Mouse (Mus musculus) ovary, postnatal 36 days (tissue): ENCODE results near the gene Vsx2.
"Not testable (repeated sequence)": the region's sequence is repeated elsewhere in the genome, so short reads cannot be mapped to it uniquely, and the experiment has no call there.

Experiments used
- DNase-seq: peaks from one replicate; pipeline ENCODE4 v3.0.0; 2022; ENCODE audit warnings: low spot score, mixed read lengths

Vsx2 gene

DNA sequence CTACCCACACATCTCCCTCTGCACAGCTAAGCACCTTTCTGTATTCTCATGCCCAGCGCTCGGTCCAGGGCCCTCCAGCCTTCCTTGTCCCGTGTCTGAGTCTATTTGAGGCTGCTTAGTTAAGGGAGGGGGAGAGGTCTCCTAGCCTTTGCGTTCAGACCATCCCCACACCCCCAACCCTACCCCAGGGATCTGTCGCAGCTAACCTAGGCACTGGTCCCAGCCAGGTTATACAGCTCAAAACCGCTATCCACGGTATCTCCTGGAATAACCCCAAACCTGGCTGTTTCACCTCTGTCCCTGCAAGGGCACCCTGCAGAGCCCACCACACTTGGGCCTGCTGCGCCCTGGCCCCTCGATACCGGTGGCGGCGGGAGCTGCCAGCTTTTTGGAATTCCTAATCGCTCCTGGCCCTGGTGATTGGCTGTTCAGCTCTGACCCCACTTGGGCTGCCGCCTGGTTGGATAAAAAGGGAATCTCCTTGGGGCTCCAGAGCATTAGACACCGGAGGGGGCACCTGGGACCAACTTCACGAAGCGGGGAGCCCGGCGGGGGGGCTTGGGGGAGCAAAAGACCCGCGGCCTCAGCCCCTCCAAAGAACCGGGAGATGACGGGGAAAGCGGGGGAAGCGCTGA, at the start of gene Vsx2:
Gene Vsx2, plus strand, starts transcription at position 427 of the 635 bp plus-strand sequence.
- no peak for DNase-seq

DNA sequence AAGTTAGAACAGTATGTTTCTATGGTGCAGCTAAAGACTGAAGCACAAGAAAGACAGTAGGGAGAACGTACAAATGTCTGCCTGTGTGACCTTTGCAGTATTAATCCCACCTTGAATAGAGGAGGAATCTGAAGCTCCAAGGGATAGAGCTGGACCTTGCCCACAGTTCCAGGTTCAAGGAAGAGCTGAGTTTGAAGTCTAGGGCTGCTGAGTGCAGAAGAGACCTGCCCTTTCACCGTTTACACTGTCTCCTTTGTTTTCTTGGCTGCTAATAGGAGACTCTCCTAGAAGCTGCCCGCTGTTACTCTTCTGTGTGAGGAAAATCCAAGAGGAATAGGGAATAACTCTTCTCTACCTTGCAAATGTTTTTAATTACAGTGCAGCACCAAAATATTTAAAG, 45.8 kb upstream of the Vsx2 start:
- no peak for DNase-seq

DNA sequence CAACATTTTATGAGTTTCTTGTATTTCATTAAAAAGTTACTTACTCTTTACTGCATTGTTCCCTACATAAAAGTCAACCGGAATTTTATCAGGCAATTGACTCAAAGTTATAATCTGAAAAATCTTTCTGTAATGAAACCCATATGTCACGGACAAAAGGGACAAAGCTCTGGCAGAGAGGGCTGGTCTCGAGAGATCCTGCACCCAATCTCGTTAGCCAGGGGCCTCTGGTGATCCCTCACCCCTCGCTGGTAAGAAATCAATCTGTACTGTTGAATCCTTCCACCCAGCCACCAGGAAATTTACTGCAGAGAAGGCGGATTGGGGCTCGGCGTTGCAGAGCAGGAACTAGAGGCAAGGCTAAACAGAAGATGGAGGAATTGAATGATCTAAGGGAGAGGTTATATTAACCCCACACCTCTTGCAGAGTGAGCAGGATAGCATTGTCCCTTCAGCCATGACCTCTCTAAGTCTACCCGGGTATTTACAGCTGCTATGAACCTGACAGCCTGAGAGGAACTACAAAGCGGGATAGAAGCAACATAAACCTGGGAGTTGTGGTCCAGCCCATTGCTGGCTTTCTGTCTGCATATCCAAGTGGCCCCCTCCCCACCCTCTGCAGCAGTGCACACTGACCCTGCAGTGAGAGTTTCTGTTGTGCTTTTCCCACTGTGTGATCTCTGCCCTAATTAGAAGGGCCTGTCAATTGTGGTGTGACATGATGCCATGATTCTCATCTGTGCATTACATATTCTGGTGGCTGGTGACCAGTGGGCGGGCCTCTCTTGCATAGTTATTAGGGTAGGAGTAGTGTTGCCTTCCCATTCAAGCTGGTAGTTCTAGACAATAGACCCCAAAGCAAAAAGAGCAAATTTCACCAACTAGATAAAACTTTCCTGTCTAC, 45.2 kb upstream of the Vsx2 start:
- no peak for DNase-seq

DNA sequence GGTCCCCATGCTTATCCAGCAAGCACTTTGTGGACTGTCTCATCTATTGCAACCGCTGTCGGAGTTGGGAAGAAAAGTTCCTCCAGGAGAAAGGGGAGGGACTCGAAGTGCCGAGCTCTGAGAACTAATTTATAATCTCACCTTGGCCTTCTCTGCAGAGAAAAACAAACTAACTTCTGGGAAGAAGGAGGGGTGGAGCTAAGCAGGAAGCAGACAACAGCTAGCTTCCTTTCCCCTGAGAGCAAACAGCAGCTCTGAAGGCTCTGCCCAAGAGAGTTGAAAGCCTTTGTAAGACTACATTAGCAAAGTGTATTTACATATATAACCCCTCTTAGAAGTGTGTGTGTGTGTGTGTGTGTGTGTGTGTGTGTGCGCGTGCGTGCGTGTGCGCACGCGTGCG, 44.1 kb upstream of the Vsx2 start:
- no peak for DNase-seq

DNA sequence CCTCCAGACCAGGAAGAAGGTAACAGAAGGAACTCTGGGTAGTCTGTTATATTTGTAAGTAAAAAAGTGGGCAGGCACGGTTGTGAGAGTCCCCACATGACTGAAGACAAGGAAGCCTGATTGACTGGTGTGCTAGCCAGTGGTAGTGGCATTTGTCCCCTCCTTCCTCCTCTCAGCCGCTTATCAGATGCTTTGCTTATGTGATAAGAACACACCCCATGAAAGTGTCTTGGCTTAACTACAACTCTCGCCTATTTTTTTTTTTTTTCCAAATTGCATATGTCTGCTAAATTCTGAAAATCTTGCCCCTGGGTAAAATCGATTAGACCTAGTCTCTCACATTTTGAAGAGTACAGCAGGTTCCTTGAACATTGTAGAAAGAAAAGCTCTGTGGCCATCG, 39.1 kb upstream of the Vsx2 start:
- no peak for DNase-seq

DNA sequence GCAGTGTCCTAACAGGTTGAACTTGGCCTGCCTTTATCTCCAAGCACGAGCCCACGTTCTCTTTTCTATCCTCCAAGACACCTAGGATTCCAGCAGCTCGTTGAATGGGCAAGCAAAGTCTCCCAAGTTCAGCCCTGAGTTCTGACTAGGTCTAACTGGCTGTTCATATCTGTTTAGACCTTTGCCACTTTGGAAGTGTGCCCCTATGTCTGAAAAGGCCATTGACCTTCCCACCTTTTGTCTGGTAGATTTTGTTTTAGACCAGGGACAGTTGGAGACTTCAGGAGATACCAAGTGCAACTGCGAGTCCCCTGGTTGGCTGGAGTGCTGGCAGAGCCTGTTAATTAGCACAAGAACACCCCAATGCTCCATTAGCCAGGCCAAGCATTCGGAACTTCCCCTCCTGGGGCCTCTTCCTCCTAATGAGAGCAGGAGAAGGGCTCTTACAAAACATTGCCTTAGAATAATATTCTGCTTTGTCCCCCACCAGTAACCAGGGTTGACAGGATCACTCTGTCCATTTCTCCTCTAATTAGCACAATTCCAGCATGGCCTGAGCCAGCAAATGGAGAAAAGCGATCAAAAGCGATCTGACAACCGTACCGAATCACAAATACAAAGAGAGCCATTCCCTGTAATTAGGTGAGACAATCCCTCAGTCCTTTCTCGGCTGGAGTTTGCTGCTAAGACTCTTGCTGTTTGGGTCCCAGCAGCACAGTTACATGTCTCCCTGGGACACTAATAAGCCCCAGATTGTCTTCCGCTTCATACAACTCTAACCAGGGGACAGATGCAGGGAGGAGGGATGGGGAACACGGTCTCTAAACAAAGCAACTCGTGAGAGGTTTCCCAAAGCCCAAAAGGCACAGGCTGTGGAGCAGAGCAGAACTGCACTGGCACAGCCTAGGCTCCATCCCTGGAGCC, 37.4 kb upstream of the Vsx2 start:
- no peak for DNase-seq

GRCm38 (mm10) chr12:84532830-84533199, 36.7 kb upstream of the Vsx2 start:
- DNase-seq: no peak

- no peak for DNase-seq
Measured at GRCm38 (mm10) chr12:84533706-84534486, 35.7 kb upstream of the Vsx2 start.

DNA sequence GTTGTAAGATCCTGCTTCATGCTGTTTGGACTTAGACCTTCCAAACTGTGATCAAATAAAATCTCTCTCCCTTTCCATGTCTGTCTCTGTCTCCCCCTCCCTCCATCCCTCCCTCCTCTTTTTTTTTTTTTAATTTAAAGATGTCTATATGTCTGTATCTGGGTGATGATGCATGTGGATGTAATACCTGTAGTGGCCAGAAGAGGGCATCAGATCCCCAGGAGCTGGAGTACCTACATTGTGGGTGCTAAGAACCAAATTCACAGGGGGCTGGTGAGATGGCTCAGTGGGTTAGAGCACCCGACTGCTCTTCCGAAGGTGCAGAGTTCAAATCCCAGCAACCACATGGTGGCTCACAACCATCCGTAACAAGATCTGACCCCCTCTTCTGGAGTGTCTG, 30.0 kb upstream of the Vsx2 start:
- not testable (repeated sequence) for DNase-seq

GRCm38 (mm10) chr12:84541391-84541958, 28.1 kb upstream of the Vsx2 start:
- no peak for DNase-seq

- DNase-seq: peak; percentile 65
Measured at GRCm38 (mm10) chr12:84546028-84546427, 23.5 kb upstream of the Vsx2 start.

DNA sequence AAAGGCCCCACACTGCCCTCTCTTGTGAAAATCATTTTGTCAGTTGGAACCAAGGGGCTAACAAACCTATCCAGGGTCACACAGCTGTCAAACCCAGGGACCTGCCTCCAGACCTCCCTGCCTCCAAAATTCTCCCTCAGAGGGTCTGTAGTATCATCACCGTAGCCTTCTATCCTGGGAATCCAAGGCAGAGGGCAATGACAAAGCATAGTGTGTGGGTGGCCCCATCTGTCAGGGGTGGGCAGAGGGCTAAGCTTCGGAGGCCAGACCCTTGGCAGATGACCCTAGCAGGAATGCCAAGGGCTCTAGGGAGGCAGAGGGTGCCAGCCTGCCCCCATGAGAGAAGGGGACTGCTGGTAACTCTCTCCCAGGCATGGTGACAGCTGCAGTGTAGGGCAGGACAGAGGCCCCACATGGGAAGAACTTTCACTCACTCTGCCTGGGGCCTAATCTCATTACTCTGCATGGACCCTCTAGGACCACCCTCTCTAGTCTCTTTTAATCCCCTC, 22.9 kb upstream of the Vsx2 start:
- DNase-seq: no peak

GRCm38 (mm10) chr12:84548251-84548650, 21.3 kb upstream of the Vsx2 start:
- no peak for DNase-seq

GRCm38 (mm10) chr12:84555218-84555617, 14.3 kb upstream of the Vsx2 start:
- no peak for DNase-seq

DNA sequence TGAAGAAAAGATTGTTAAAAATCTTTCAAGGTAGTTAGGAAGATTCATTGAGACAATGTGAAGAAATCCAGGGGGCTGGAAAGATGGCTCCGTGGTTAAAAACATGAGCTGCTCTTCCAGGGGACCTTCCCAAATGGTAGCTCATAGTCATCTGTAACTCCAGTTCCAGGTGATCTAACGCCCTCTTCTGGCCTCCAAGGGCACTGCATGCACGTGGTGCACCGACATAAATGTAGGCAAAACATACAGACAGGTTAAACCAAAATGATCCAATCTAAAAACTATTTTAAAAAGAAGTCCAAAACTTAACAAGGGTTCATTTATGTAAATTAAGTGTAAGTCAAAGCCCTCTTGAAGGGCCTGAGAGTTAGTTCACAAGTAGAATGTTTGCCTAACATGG, 7.0 kb upstream of the Vsx2 start:
- no peak for DNase-seq

DNA sequence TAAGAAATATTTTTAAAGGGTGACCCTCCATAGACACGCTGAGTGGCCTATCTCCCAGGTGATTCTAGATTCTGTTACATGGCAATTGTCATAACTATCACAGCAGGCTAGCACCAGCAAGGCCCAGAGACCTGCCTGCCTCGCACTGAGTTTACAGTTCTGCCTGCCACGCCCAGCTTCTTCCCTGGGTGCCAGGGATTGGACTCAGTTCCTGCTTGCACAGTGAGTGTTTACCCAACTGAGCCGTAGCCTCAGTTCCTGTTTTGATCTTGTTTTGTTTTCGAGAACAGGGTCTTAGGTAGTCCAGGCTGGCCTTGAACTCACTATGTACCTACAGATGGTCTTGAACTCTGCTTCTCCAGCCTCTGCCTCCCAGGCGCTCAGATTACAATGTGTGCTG, 2.0 kb upstream of the Vsx2 start:
- DNase-seq: no peak

GRCm38 (mm10) chr12:84569976-84570693, 573 bp downstream of the Vsx2 start:
- no peak for DNase-seq

DNA sequence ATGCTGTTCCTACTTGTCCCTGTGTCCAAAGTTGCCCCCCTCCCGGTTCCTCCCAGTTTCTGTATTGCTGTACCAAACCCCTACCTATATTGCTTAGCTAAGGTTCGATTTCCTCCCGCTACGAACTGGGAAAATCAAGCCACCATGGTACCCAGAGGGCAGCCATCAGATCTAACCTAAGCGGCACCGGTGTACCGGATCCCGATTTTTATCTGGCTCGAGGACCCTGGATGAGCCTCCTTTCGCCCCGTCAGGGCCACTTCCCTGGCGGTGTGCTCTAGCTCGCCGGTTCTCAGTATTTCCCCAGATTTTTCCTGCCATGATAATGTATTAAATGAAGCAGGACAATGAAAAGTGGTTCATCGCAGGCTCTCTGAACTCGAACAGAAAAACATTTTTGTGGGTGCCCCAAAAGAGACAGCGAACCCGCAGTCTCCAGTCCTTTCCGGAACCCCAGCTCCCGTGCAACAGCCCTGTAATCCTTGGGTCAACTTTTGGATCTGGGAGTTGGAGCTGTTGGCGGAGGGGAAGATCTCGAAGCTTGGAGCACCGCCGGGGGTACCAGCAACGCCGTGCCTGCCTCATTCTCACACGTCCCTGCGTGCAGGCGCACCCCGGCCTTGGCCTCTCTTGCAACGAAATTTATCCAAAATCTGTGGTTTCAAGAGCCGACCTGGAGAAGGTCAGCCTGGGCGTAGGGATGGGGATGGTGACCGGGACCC, 1.3 kb downstream of the Vsx2 start:
- no peak for DNase-seq

DNA sequence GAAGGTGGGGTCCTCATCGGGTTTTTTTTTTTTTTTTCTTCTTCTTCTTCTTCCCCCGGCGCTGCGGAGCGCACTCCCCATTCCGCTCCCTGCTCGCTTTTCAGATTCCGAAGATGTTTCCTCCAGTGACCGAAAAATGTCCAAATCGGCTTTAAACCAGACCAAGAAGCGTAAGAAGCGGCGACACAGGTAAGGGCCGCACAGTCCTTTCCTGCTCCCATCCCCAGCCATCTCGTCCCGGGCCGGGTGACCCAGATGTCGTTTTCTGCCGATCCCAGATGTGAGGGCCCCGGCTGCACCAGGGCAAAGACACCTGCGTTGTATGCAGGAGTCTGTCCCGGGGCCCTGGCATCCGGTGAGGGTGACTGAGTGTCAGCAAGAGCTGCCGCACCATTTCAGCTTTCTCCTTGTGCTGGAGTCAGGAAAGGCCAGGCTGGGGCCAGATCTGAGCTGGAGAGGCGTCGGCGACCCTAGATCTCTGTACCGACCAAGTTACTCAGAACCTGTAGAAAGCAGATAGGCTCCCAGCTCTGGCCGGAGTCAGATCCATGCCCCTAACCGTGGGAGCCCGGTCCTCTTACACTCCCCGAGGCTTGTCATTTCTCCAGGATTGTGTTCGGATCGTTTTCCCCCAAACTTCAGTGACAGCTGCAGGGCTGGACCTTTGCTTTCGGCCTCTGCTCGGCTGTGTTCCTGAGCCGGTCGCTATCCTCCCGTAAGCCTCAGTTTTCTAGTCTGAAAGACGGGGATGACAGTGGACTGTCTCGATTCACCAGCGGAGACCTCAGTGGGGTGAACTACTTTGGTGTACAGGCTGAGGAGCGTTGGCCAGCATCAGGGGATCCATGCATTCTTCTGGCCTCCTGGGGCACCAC, 2.1 kb downstream of the Vsx2 start:
- DNase-seq: peak; percentile 11
